Mouse (Mus musculus) heart, embryonic 10.5 days (tissue): ENCODE data around the gene Afap1. TPM values are rescaled to one million over a fixed set of nuclear protein-coding genes. Genes with fewer than 3 reads are reported as not detected.

ENCODE experiments used
- DNase-seq: peaks from one replicate; pipeline ENCODE4 v3.0.0-alpha.2; 2017; ENCODE audit warnings: low spot score
- H3K27ac ChIP-seq: fragments of 300-500 bp; sonication (generic); 2 replicates; pipeline ENCODE4 v1.5.1; 2016; ENCODE audit warnings: mild to moderate bottlenecking
- H3K27me3 ChIP-seq: fragments of 300-500 bp; sonication (generic); 2 replicates; pipeline ENCODE4 v1.6.1; 2016; ENCODE audit warnings: mild to moderate bottlenecking; ENCODE audit not compliant: poor library complexity, insufficient read depth, severe bottlenecking
- H3K36me3 ChIP-seq: fragments of 300-500 bp; sonication (generic); 2 replicates; pipeline ENCODE4 v1.6.1; 2016; ENCODE audit warnings: mild to moderate bottlenecking, moderate library complexity
- H3K4me1 ChIP-seq: fragments of 300-500 bp; sonication (generic); 2 replicates; pipeline ENCODE4 v1.6.1; 2016; ENCODE audit warnings: mild to moderate bottlenecking
- H3K4me3 ChIP-seq: fragments of 300-500 bp; sonication (generic); 2 replicates; pipeline ENCODE4 v1.5.1; 2016; ENCODE audit warnings: mild to moderate bottlenecking, moderate library complexity
- H3K9me3 ChIP-seq: fragments of 300-500 bp; sonication (generic); 2 replicates; pipeline ENCODE4 v1.6.1; 2016; ENCODE audit warnings: mild to moderate bottlenecking, moderate library complexity
- WGBS: fragments of 180-500 bp; shearing (Covaris S2); methylation state at CpG from one replicate; pipeline ENCODE4 v1.1.7; 2016; 5-methylcytosine and 5-hydroxymethylcytosine counted together
- polyA plus RNA-seq: library from polyadenylated mRNA; unstranded; fragments of >200 nt; fragmentation: Nextera tagmentation; extraction: Ambion mirVana; gene quantifications from 2 replicates; pipeline ENCODE4 v1.2.1, GENCODE M21; 2016

Gene Afap1
- polyA plus RNA-seq, result 21.7 and 27.0 TPM in 2 replicates

- peaks cover 44% of the 10 kb centered on the region for H3K4me1 ChIP-seq
- H3K9me3 ChIP-seq, result no peaks in the 10 kb centered on the region
- DNase-seq, result peak; percentile 98
- H3K36me3 ChIP-seq, result no peaks in the 10 kb centered on the region
- WGBS, result under 1% methylated on average over 49 of the region's 49 CpGs
- H3K27ac ChIP-seq, result peak within 1 kb of the TSS; percentile 94
- H3K27me3 ChIP-seq, result peaks cover 14% of the 10 kb centered on the region
- H3K4me3 ChIP-seq, result peak within 1 kb of the TSS; percentile 91
Measured at GRCm38 (mm10) chr5:35893093-35893804, at the start of gene Afap1. Gene Afap1, plus strand, starts transcription at chr5:35893319.

GRCm38 (mm10) chr5:35851485-35851884, 41.6 kb upstream of the Afap1 start:
- no peaks in the 10 kb centered on the region for H3K9me3 ChIP-seq
- 69% methylated on average over 5 of the region's 5 CpGs for WGBS
- no peaks in the 10 kb centered on the region for H3K4me1 ChIP-seq
- H3K4me3 ChIP-seq, result no peak overlapping the region
- H3K36me3 ChIP-seq, result no peaks in the 10 kb centered on the region
- no peak for DNase-seq
- H3K27ac ChIP-seq, result no peak overlapping the region
- H3K27me3 ChIP-seq, result peaks cover 31% of the 10 kb centered on the region

GRCm38 (mm10) chr5:35853463-35853862, 39.7 kb upstream of the Afap1 start:
- WGBS, result 85% methylated on average over 4 of the region's 4 CpGs
- DNase-seq, result no peak

GRCm38 (mm10) chr5:35856245-35856644, 36.9 kb upstream of the Afap1 start:
- Histone ChIP-seq H3K4me1 (0 out of 2 replicates have a peak, but pooled peaks cover 2% of the 10 kb centered on the region), H3K36me3 (no peaks in the 10 kb centered on the region), H3K9me3 (no peaks in the 10 kb centered on the region), H3K4me3 (no peak overlapping the region), H3K27ac (no peak overlapping the region; the same call in 1 of the 2 replicates), H3K27me3 (peaks cover 26% of the 10 kb centered on the region)
- 54% methylated on average over 3 of the region's 3 CpGs for WGBS
- no peak for DNase-seq

More at GRCm38 (mm10) chr5:35853463-35853862, 39.7 kb upstream of the Afap1 start:
- Histone ChIP-seq H3K36me3 (no peaks in the 10 kb centered on the region), H3K4me3 (no peak overlapping the region), H3K27ac (no peak overlapping the region), H3K27me3 (peaks cover 14% of the 10 kb centered on the region), H3K4me1 (0 out of 2 replicates have a peak, but pooled peaks cover 2% of the 10 kb centered on the region), H3K9me3 (no peaks in the 10 kb centered on the region)

GRCm38 (mm10) chr5:35858069-35858468, 35.0 kb upstream of the Afap1 start:
- peak; percentile 89 for DNase-seq
- WGBS, result 20% methylated on average over 6 of the region's 6 CpGs
- H3K36me3 ChIP-seq, result no peaks in the 10 kb centered on the region
- no peaks in the 10 kb centered on the region for H3K9me3 ChIP-seq
- no peak overlapping the region for H3K27ac ChIP-seq
- H3K4me3 ChIP-seq, result no peak overlapping the region
- H3K4me1 ChIP-seq, result 0 out of 2 replicates have a peak, but pooled peaks cover 2% of the 10 kb centered on the region
- peaks cover 37% of the 10 kb centered on the region for H3K27me3 ChIP-seq

GRCm38 (mm10) chr5:35861456-35861855, 31.7 kb upstream of the Afap1 start:
- Histone ChIP-seq H3K9me3 (no peaks in the 10 kb centered on the region), H3K27me3 (peaks cover 40% of the 10 kb centered on the region), H3K4me3 (no peak overlapping the region), H3K36me3 (no peaks in the 10 kb centered on the region), H3K4me1 (0 out of 2 replicates have a peak, but pooled peaks cover 2% of the 10 kb centered on the region), H3K27ac (no peak overlapping the region)
- WGBS, result 80% methylated on average over 2 of the region's 2 CpGs
- DNase-seq, result no peak

- H3K27ac ChIP-seq, result no peak overlapping the region
- no peak for DNase-seq
- 73% methylated on average over 4 of the region's 4 CpGs for WGBS
- peaks cover 20% of the 10 kb centered on the region; the same call in 1 of the 2 replicates for H3K27me3 ChIP-seq
- H3K36me3 ChIP-seq, result no peaks in the 10 kb centered on the region
- H3K4me3 ChIP-seq, result no peak overlapping the region
- H3K9me3 ChIP-seq, result no peaks in the 10 kb centered on the region
- H3K4me1 ChIP-seq, result peaks cover 20% of the 10 kb centered on the region
Measured at GRCm38 (mm10) chr5:35869973-35870372, 23.1 kb upstream of the Afap1 start.

- Histone ChIP-seq H3K36me3 (no peaks in the 10 kb centered on the region), H3K9me3 (no peaks in the 10 kb centered on the region), H3K27ac (no peak overlapping the region), H3K27me3 (peaks cover 21% of the 10 kb centered on the region; the same call in 1 of the 2 replicates), H3K4me1 (peaks cover 23% of the 10 kb centered on the region), H3K4me3 (no peak overlapping the region)
- 58% methylated on average over 8 of the region's 8 CpGs for WGBS
- DNase-seq, result peak; percentile 87
Measured at GRCm38 (mm10) chr5:35870408-35871012, 22.6 kb upstream of the Afap1 start.

- 34% methylated on average over 4 of the region's 4 CpGs for WGBS
- Histone ChIP-seq H3K36me3 (no peaks in the 10 kb centered on the region), H3K4me1 (peaks cover 39% of the 10 kb centered on the region), H3K27me3 (peaks cover 8% of the 10 kb centered on the region; the same call in 1 of the 2 replicates), H3K9me3 (no peaks in the 10 kb centered on the region), H3K4me3 (no peak overlapping the region), H3K27ac (no peak overlapping the region)
- no peak for DNase-seq
Measured at GRCm38 (mm10) chr5:35873382-35873781, 19.7 kb upstream of the Afap1 start.

GRCm38 (mm10) chr5:35876236-35876635, 16.9 kb upstream of the Afap1 start:
- no peaks in the 10 kb centered on the region for H3K9me3 ChIP-seq
- no peak overlapping the region for H3K27ac ChIP-seq
- no peak for DNase-seq
- no peak overlapping the region for H3K4me3 ChIP-seq
- no peaks in the 10 kb centered on the region for H3K36me3 ChIP-seq
- 92% methylated on average over 5 of the region's 5 CpGs for WGBS
- H3K27me3 ChIP-seq, result peaks cover 8% of the 10 kb centered on the region; the same call in 1 of the 2 replicates
- H3K4me1 ChIP-seq, result peaks cover 38% of the 10 kb centered on the region

- Histone ChIP-seq H3K4me1 (peaks cover 37% of the 10 kb centered on the region), H3K36me3 (no peaks in the 10 kb centered on the region), H3K4me3 (no peak overlapping the region), H3K27me3 (peaks cover 21% of the 10 kb centered on the region), H3K9me3 (no peaks in the 10 kb centered on the region), H3K27ac (no peak overlapping the region)
- 77% methylated on average over 8 of the region's 8 CpGs for WGBS
- DNase-seq, result no peak
Measured at GRCm38 (mm10) chr5:35879199-35879598, 13.9 kb upstream of the Afap1 start.

- no peak overlapping the region for H3K4me3 ChIP-seq
- 59% methylated on average over 9 of the region's 9 CpGs for WGBS
- DNase-seq, result no peak
- H3K27me3 ChIP-seq, result peaks cover 17% of the 10 kb centered on the region
- no peak overlapping the region for H3K27ac ChIP-seq
- peaks cover 34% of the 10 kb centered on the region for H3K4me1 ChIP-seq
- H3K9me3 ChIP-seq, result no peaks in the 10 kb centered on the region
- no peaks in the 10 kb centered on the region for H3K36me3 ChIP-seq
Measured at GRCm38 (mm10) chr5:35882391-35882790, 10.7 kb upstream of the Afap1 start.

- H3K36me3 ChIP-seq, result no peaks in the 10 kb centered on the region
- peaks cover 27% of the 10 kb centered on the region for H3K4me1 ChIP-seq
- no peak overlapping the region for H3K27ac ChIP-seq
- no peak overlapping the region for H3K4me3 ChIP-seq
- DNase-seq, result no peak
- 39% methylated on average over 11 of the region's 11 CpGs for WGBS
- H3K9me3 ChIP-seq, result no peaks in the 10 kb centered on the region
- peaks cover 21% of the 10 kb centered on the region for H3K27me3 ChIP-seq
Measured at GRCm38 (mm10) chr5:35884262-35884661, 8.9 kb upstream of the Afap1 start.
